Mouse (Mus musculus) cerebellum, adult (tissue): ENCODE data around the gene Nif3l1.

ENCODE experiments used
- ATAC-seq: cut with Nextera tagmentation; 2 replicates; pipeline ENCODE4 v1.9.2; 2017; ENCODE audit warnings: mild to moderate bottlenecking, moderate library complexity, mixed read lengths; ENCODE audit not compliant: insufficient number of reproducible peaks, low FRiP score, low TSS enrichment

The Nif3l1 gene

DNA sequence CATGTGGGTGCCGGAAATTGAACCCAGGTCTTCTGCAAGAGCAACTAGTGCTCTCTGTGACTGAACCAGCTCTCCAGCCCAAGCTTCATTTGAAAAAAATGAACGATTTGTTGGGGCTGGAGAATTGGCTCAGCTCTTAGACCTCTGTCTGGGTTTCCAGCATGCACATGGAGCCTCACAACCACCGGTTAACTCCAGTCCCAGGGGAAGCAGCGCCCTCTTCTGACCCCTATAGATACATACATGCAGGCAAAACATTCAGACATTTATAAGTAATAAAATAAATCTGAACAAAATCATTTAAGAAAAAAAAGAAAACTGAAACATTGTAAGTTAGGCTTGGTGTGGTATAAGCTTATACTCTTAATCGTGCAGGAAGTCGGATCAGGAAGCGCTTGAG, 3.4 kb downstream of the Nif3l1 start:
- ATAC-seq = no peak

DNA sequence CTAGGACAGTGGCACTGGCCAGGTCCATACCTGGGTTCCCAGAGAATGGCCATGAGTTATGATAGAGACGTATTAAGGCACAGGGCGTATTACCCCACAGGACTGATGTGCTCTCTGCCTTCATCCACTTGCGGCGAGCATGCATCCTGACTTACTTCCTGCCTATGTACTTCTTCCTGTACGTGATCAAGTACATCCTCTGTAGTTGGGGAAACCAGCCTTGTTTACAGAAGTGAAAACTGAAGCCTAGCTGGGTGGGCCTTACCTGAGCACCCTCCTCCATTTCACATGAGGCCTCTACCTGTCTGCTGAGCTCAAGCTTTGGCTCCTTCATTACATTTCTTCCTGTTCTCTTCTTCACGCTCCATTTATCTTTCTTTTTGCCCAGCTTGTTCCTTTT, 9.4 kb downstream of the Nif3l1 start:
- no peak for ATAC-seq

DNA sequence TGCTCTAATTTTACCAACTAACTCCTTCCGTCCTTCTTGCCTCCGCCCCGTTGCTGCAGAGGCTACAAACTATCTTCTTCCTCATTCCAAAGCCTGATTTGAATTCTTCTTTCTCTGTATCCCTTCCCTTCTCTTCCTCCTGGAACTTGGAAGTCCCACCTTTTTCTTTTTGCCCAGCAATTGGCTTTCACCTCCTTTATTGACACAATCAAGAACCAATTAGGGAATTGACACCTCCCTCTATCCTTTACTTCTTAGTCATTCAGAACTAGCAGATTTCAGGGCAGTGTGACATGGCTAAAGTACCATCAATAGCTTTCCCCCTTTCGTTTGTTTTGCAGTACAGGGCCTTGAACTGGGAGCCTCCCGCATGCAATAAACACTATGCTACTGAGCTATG, 13.2 kb downstream of the Nif3l1 start:
- ATAC-seq = no peak

DNA sequence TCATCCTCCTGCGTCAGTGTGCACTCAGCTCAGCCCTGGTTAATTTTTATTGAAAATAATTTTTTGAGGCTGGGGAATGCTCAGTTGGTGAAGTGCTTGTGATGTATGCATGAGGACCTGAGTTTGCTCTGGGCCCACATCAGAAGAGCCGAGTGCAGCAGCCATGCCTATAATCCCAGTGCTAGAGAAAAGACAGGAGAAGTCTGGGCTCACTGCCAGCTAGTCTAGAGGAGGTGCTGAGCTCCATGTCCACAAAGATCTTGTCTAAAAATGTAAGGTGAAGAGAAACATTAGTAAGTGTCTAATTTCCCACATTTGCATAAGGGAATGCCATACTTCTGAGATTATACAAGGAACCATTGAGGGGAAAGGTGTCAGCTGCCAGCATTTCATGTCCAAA, 13.9 kb downstream of the Nif3l1 start:
- ATAC-seq = no peak

DNA sequence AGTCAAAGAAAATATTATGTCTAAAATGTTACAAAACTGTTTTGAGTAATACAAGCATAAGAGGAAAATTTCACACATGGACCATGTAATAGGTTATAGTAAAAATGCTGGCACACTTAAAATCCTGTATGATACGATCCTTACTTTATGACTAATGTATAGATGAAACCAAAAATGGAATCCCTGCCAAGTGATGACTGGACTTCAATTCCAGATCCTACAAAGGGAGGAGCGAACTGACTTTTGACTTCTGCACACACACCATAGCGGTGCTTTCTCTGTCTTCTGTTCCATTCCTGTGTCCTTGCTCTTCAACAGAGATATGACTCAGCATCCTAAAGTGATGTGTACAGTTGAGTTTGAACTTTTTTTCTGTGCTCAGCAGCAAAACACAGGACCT, 15.6 kb downstream of the Nif3l1 start:
- no peak for ATAC-seq

DNA sequence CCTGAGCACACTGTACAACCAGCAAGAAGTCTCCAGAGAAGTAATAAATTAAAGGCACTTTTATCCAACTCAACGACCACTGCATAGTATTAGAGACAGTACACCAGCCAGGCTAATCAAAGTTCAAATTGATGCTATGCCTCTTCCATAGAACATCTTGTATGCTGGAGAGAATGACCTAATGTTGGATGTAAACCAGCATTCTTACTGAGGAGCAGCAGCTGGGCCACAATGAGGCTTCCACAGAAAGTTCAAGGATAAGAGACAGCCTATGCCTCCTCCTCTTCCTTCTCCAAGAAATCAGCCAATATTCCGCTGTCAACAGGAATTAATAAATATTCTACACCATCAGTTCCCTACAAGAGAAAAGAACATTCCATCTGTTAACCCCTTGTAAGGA, 19.0 kb downstream of the Nif3l1 start:
- no peak for ATAC-seq

GRCm38 (mm10) chr1:58465042-58465441, 20.1 kb downstream of the Nif3l1 start:
- peak; percentile 83 for ATAC-seq

DNA sequence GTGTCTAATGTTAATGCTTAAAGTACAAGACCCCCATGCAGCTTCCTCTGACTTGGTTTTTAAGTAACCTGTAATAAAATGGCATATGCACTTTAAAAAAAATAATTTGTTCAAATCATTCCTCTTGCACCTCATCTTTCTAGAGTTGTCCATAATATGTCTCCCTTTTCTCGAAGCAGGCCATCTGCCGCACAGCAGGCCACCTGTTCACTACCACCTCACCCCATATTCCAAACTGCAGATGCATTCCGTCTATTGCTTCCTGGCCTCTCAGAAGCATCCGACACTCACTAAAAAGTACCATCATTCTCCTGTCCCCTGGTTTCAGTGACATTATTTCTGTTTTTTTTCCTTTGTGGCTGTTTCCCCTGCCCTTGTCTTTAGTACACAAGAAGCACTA, 20.6 kb downstream of the Nif3l1 start:
- peak; percentile 53; the same call in 1 of the 2 replicates for ATAC-seq

DNA sequence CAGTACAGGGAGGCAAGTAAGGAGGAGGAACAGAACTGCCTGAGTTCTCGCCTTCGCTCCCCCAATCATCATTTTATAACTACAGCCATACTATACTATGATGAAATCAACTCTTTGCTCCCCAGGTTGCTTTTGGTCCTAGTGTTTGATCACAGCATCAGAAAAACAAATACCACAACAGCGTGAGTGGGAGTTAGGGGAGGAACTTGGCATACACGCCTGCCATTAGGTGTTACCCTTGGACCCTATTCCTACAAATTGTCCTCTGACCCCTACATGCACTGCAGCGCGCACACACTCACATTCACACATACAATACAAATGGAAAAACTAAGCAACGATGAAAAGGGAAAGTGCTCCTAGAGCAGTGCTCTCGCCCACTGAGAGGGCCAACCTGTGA, 30.7 kb downstream of the Nif3l1 start:
- no peak for ATAC-seq

GRCm38 (mm10) chr1:58482647-58483046, 37.7 kb downstream of the Nif3l1 start:
- no peak for ATAC-seq

GRCm38 (mm10) chr1:58495603-58496002, 50.7 kb downstream of the Nif3l1 start:
- no peak for ATAC-seq

- no peak for ATAC-seq
Observed at GRCm38 (mm10) chr1:58497678-58498077, 52.7 kb downstream of the Nif3l1 start.

GRCm38 (mm10) chr1:58498758-58499157, 53.8 kb downstream of the Nif3l1 start:
- no peak for ATAC-seq

GRCm38 (mm10) chr1:58503134-58503533, 58.2 kb downstream of the Nif3l1 start:
- no peak for ATAC-seq

GRCm38 (mm10) chr1:58503793-58504370, 58.9 kb downstream of the Nif3l1 start:
- ATAC-seq = no peak

GRCm38 (mm10) chr1:58504577-58505254, 59.8 kb downstream of the Nif3l1 start, which contains the start of gene Orc2:
Gene Orc2, minus strand, starts transcription at chr1:58505109.
- peak; percentile 99 for ATAC-seq

GRCm38 (mm10) chr1:58507249-58507648, 62.3 kb downstream of the Nif3l1 start:
- no peak for ATAC-seq
